Mouse (Mus musculus): Measurements from ENCODE around the gene Itga5. TPM values are rescaled to one million over a fixed set of nuclear protein-coding genes. Genes with fewer than 3 reads are reported as not detected.

Gene Itga5
- polyA plus RNA-seq, 1 experiment: 0.13 TPM

DNA sequence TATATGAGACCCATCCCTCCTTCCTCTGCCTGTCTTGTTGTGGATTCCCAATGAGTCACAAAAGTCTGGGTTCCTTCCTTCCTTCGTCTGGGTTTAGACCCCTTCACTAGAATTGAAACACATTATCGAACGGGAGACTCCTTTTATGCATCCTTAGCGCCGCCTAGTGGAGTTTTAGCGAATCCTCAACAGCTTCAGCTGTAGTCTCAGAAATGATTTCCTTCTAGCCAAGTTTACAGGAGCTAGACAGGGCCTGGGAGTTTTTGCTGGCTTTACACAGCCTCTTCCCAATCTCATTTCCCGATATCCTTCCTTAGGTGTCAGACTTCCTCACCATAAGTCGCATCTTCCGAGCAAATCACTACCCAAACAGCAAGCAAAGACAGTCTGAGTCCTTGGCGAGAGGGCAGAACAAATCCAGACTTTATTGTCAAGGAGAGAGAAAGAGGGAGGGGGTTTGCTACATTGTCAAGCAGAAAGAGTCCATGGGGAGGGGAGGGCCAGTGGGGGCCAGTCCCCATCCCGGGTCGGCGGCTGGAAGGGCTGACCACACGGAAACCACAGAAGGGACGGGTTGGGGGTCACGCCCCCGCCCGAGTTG, 53.0 kb downstream of the Itga5 start:
- peaks cover 15% of the 10 kb centered on the region for H3K27me3 ChIP-seq (ENCODE audit: control insufficient read depth)
- H3K4me3 ChIP-seq (replicated peaks): no peak overlapping the region
- H3K9me3 ChIP-seq (ENCODE audit: control insufficient read depth, low read length): no peaks in the 10 kb centered on the region
- TF ChIP-seq GATA1 (IDR thresholded peaks at IDR 0.05; ENCODE audit: low read length) (no peak), TAL1 (IDR thresholded peaks at IDR 0.05; ENCODE audit: low read length) (no peak)
- peaks cover 34% of the 10 kb centered on the region for H3K4me1 ChIP-seq (ENCODE audit: control insufficient read depth)
- H3K36me3 ChIP-seq (ENCODE audit: control insufficient read depth): peaks cover 7% of the 10 kb centered on the region; the same call in 1 of the 2 replicates

DNA sequence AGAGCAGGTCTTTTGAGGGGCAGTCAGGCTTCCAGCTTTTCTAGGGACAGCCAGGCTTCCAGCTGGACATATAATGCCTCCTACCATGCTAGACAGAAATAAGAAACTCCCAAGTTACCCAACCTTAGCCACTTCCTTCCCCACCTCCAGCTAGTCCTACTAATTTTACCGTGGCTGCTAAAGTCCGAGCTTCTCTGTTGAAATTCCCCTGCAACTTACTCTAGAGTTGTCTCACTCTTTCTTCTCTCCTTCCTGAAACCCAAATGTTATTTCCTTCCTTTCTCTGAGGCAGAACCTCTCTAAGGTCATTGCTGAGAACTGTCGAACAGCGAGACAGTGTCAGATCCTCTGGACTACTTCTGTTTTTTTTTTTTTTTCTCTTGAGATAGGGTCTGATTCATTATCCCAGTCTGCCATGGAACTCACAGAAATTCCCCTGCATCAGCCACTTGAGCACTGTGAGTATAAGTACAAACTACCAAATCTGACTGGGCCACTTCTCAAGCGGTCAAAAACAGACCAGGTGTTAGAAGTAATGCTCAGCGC, 56.1 kb downstream of the Itga5 start, which contains the start of gene Gpr84:
Gpr84 (minus strand) TSS at position 248 of the 546 bp plus-strand sequence.
- no peaks in the 10 kb centered on the region; the same call in 1 of the 2 replicates for H3K36me3 ChIP-seq (ENCODE audit: control insufficient read depth)
- H3K27me3 ChIP-seq (ENCODE audit: control insufficient read depth): peaks cover 40% of the 10 kb centered on the region
- TF ChIP-seq GATA1 (IDR thresholded peaks at IDR 0.05; ENCODE audit: low read length) (no peak), TAL1 (IDR thresholded peaks at IDR 0.05; ENCODE audit: low read length) (no peak)
- no peaks in the 10 kb centered on the region for H3K9me3 ChIP-seq (ENCODE audit: control insufficient read depth, low read length)
- peaks cover 40% of the 10 kb centered on the region for H3K4me1 ChIP-seq (ENCODE audit: control insufficient read depth)
- no peak within 1 kb of the TSS for H3K4me3 ChIP-seq (replicated peaks)

DNA sequence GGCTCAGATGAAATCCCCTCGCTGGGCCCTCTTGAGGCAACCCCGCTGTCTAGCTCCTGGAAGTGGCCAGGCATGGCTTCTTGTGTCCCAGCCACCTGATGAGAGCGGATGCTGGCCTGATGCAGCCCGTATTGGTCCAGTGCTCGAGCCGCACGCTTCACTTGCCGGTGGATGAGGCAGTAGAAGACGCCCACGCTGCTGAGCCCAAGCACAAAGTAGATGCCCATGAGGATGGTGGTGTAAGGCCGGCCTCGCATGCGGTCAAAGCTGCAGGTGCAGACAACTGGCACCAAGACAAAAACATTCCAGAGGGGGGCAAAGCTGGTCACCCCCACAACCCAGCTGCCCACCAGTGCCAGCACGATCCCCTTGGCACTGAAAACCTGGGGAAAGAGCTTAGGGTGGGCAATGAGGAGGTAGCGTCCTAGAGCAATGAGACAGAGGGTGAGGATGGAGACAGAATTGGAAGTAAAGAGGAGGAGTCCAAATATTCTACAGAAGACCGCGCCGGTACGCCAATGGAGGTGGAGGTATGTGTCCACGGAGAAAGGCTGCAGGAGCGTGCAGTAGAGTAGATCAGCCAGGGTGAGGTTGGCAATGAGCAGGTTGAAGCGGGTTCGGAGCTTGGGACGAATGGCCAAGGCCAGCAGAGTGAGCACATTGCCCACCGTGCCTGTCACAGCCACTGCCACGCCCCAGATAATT, 57.5 kb downstream of the Itga5 start:
- TF ChIP-seq GATA1 (IDR thresholded peaks at IDR 0.05; ENCODE audit: low read length) (no peak), TAL1 (IDR thresholded peaks at IDR 0.05; ENCODE audit: low read length) (0 out of 3 replicates have a peak, but pooled peaks have one; percentile 2)
- no peaks in the 10 kb centered on the region for H3K9me3 ChIP-seq (ENCODE audit: control insufficient read depth, low read length)
- H3K4me3 ChIP-seq (replicated peaks): no peak overlapping the region
- H3K4me1 ChIP-seq (ENCODE audit: control insufficient read depth): peaks cover 45% of the 10 kb centered on the region
- H3K27me3 ChIP-seq (ENCODE audit: control insufficient read depth): peaks cover 54% of the 10 kb centered on the region
- no peaks in the 10 kb centered on the region for H3K36me3 ChIP-seq (ENCODE audit: control insufficient read depth)

DNA sequence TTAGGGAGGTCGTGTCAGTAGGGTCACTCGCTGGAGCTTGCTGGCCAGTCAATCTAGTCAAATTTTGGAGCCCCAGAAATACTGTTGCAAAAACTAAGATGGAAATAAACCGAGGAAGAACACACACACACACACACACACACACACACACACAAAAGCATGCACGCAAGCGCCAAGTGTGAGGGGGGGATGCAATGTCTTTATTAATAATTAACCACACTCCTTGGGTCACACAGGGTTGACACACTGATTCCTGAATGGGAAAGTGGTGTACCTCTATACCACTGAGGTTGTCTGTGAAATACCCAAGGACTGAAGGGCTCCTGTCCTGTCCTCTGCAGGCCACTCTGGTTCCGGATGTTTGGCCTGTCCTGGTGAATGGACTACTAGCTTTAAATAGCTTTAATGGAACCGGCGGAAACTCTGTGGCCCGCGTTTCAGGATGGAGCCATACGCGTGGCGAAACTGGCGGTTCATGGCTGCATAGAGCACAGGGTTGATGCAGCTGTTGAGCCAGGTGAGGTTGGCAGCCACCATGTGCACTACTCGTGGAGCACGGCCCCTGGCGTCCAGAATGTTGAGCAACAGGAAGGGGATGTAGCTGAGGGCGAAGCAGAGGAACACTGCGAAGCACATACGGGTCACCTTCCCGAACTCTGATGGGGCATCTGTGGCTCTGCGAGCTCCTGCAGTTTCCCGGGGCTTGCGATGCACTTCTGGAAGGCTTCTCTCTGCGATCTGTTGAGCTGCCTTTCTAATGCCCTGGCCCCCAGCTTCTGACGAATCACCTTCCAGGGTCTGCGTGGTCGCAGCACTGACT, 58.3 kb downstream of the Itga5 start:
- Histone ChIP-seq H3K36me3 (ENCODE audit: control insufficient read depth) (no peaks in the 10 kb centered on the region), H3K4me3 (replicated peaks) (no peak overlapping the region), H3K27me3 (ENCODE audit: control insufficient read depth) (peaks cover 62% of the 10 kb centered on the region), H3K9me3 (ENCODE audit: control insufficient read depth, low read length) (no peaks in the 10 kb centered on the region), H3K4me1 (ENCODE audit: control insufficient read depth) (peaks cover 41% of the 10 kb centered on the region)
- TF ChIP-seq TAL1 (IDR thresholded peaks at IDR 0.05; ENCODE audit: low read length) (no peak), GATA1 (IDR thresholded peaks at IDR 0.05; ENCODE audit: low read length) (no peak)

- no peaks in the 10 kb centered on the region for H3K36me3 ChIP-seq (ENCODE audit: control insufficient read depth)
- H3K27me3 ChIP-seq (ENCODE audit: control insufficient read depth): peaks cover 73% of the 10 kb centered on the region
- no peaks in the 10 kb centered on the region for H3K9me3 ChIP-seq (ENCODE audit: control insufficient read depth, low read length)
- H3K4me1 ChIP-seq (ENCODE audit: control insufficient read depth): peaks cover 35% of the 10 kb centered on the region
- TF ChIP-seq GATA1 (IDR thresholded peaks at IDR 0.05; ENCODE audit: low read length): no peak
- no peak for TF ChIP-seq TAL1 (IDR thresholded peaks at IDR 0.05; ENCODE audit: low read length)
- no peak overlapping the region for H3K4me3 ChIP-seq (replicated peaks)
Measured at GRCm38 (mm10) chr15:103307125-103307524, 59.4 kb downstream of the Itga5 start.

DNA sequence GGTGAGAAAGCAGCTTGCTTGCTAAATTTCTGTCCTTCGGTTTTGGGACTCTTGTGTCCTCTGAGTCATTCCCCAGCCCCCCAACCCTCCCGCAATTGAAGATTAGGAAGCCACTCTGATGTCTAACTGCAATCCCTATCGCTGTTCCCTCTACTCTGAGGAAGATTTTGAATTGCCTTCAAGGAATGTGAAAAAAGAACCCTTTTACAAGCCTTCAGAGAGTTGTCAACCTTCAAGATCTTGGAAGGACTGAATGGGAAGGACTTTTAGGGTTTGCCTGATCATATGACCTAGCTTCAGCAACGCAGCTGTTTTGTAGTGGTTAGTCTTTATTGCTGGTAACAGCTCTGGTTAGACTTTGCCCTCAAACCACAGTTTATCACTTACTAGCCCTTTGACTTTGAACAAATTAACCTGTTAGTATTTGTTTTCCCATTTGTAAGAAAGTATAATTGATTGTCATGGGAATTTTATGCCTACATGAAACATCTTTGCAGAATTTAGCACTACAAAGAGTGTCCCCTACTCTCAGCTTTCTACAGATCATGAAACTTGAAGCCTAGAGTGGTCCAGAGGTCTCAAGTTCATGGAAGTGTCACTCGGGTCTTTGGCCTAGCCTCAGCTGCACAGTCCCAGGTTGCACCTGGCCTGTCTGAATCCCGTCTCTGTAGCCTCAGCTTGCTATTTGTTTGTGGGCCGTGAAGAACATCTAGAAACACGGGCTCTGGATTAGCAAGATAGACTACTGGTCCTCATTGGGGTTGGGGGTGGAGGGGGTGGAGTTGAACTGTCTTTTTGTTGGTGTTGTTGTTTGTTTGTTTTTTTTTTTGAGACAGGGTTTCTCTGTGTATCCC, 60.5 kb downstream of the Itga5 start:
- Histone ChIP-seq H3K4me1 (ENCODE audit: control insufficient read depth) (peaks cover 35% of the 10 kb centered on the region), H3K4me3 (replicated peaks) (peak overlapping the region; percentile 61)

GRCm38 (mm10) chr15:103305070-103305678, 61.4 kb downstream of the Itga5 start:
- peaks cover 77% of the 10 kb centered on the region for H3K27me3 ChIP-seq (ENCODE audit: control insufficient read depth)
- TF ChIP-seq TAL1 (IDR thresholded peaks at IDR 0.05; ENCODE audit: low read length): no peak
- TF ChIP-seq GATA1 (IDR thresholded peaks at IDR 0.05; ENCODE audit: low read length): no peak
- peaks cover 8% of the 10 kb centered on the region for H3K36me3 ChIP-seq (ENCODE audit: control insufficient read depth)
- no peaks in the 10 kb centered on the region for H3K9me3 ChIP-seq (ENCODE audit: control insufficient read depth, low read length)
- H3K4me1 ChIP-seq (ENCODE audit: control insufficient read depth): peaks cover 35% of the 10 kb centered on the region
- H3K4me3 ChIP-seq (replicated peaks): peak overlapping the region; percentile 61

More for the DNA sequence above, 60.5 kb downstream of the Itga5 start:
- no peaks in the 10 kb centered on the region for H3K9me3 ChIP-seq (ENCODE audit: control insufficient read depth, low read length)
- TF ChIP-seq TAL1 (IDR thresholded peaks at IDR 0.05; ENCODE audit: low read length) (no peak), GATA1 (IDR thresholded peaks at IDR 0.05; ENCODE audit: low read length) (no peak)
- peaks cover 81% of the 10 kb centered on the region for H3K27me3 ChIP-seq (ENCODE audit: control insufficient read depth)
- H3K36me3 ChIP-seq (ENCODE audit: control insufficient read depth): peaks cover under 1% of the 10 kb centered on the region; the same call in 1 of the 2 replicates

GRCm38 (mm10) chr15:103304616-103304969, 62.0 kb downstream of the Itga5 start:
- H3K27me3 ChIP-seq (ENCODE audit: control insufficient read depth): peaks cover 75% of the 10 kb centered on the region
- peaks cover 37% of the 10 kb centered on the region for H3K4me1 ChIP-seq (ENCODE audit: control insufficient read depth)
- TF ChIP-seq GATA1 (IDR thresholded peaks at IDR 0.05; ENCODE audit: low read length): no peak
- TF ChIP-seq TAL1 (IDR thresholded peaks at IDR 0.05; ENCODE audit: low read length): no peak
- peaks cover 14% of the 10 kb centered on the region for H3K36me3 ChIP-seq (ENCODE audit: control insufficient read depth)
- no peaks in the 10 kb centered on the region for H3K9me3 ChIP-seq (ENCODE audit: control insufficient read depth, low read length)
- H3K4me3 ChIP-seq (replicated peaks): peak overlapping the region; percentile 61
